ENCODE assay signal across 27 mouse cellular contexts in genomic region chr3:38466880-38467405, GRCm38 (mm10). TPM values are rescaled to one million over a fixed set of nuclear protein-coding genes. Genes with fewer than 3 reads are reported as not detected.
A peak's percentile ranks its signal among the peaks of the same experiment; 100 is the strongest.
DNase-seq lines count a peak whose midpoint lies in the region; ATAC-seq and TF ChIP-seq lines count a peak whose summit lies in the region.
"Had no signal": no experiment of that assay in that cellular context is flagged by ENCODE, and none has a peak within 500 bp of the region (broad histone marks: within the 10 kb centered on the region; RNA-seq: fewer than 3 reads in every experiment).

No protein-coding gene starts in this region.

- no peak overlapping the region for H3K4me2 ChIP-seq in forebrain, postnatal 0 days (ENCODE audit: low read depth)
- H3K4me2 ChIP-seq in forebrain, embryonic 12.5 days: no peak overlapping the region
- H3K4me2 ChIP-seq in lung, embryonic 16.5 days (ENCODE audit: low read depth, low read length): no peak overlapping the region
- no peak overlapping the region for H3K4me2 ChIP-seq in embryonic facial prominence, embryonic 14.5 days (ENCODE audit: low read depth, low read length)
- peak overlapping the region; percentile 46 for H3K4me2 ChIP-seq in myocyte (ENCODE audit: low read depth)
- H3K4me2 ChIP-seq: heart, embryonic 12.5 days; hindbrain, embryonic 15.5 days; intestine, embryonic 15.5 days; limb, embryonic 15.5 days; liver, embryonic 13.5 days; midbrain, embryonic 15.5 days; neural tube, embryonic 12.5 days had no signal

- no peak for TF ChIP-seq POLR2A in myocyte (IDR thresholded peaks at IDR 0.05; ENCODE audit: insufficient read length, low read depth)

- peaks cover 10% of the 10 kb centered on the region for H3K36me3 ChIP-seq in forebrain, postnatal 0 days (ENCODE audit: insufficient read depth)
- peaks cover 15% of the 10 kb centered on the region for H3K36me3 ChIP-seq in forebrain, embryonic 12.5 days (replicated peaks)
- H3K36me3 ChIP-seq in lung, embryonic 16.5 days (ENCODE audit: control insufficient read depth, insufficient read depth, low read length): peaks cover 10% of the 10 kb centered on the region
- peaks cover 37% of the 10 kb centered on the region for H3K36me3 ChIP-seq in embryonic facial prominence, embryonic 14.5 days (ENCODE audit: control insufficient read depth, insufficient read depth, low read length)
- peaks cover 19% of the 10 kb centered on the region for H3K36me3 ChIP-seq in myocyte (ENCODE audit: control insufficient read depth, insufficient read depth)
- H3K36me3 ChIP-seq: intestine, embryonic 15.5 days had no signal

- H3ac ChIP-seq in myocyte (ENCODE audit: control insufficient read depth, insufficient read length): no peak overlapping the region

- H3K4me3 ChIP-seq in forebrain, postnatal 0 days (ENCODE audit: low read depth, low read length): no peak overlapping the region
- H3K4me3 ChIP-seq in forebrain, embryonic 12.5 days (replicated peaks): no peak overlapping the region
- no peak overlapping the region for H3K4me3 ChIP-seq in lung, embryonic 16.5 days (ENCODE audit: low read length)
- H3K4me3 ChIP-seq in embryonic facial prominence, embryonic 14.5 days (ENCODE audit: low read depth, low read length): no peak overlapping the region
- no peak overlapping the region for H3K4me3 ChIP-seq in myocyte
- H3K4me3 ChIP-seq: heart, embryonic 12.5 days; hindbrain, embryonic 15.5 days; intestine, embryonic 15.5 days; limb, embryonic 15.5 days; liver, embryonic 13.5 days; midbrain, embryonic 10.5 days; midbrain, embryonic 15.5 days; neural tube, embryonic 12.5 days had no signal

- no peak overlapping the region for H3K27ac ChIP-seq in forebrain, postnatal 0 days (ENCODE audit: low read depth, low read length)
- H3K27ac ChIP-seq in forebrain, embryonic 12.5 days: no peak overlapping the region
- no peak overlapping the region for H3K27ac ChIP-seq in lung, embryonic 16.5 days (ENCODE audit: low read length)
- no peak overlapping the region for H3K27ac ChIP-seq in embryonic facial prominence, embryonic 14.5 days (replicated peaks; ENCODE audit: low read depth, low read length)
- H3K27ac ChIP-seq: hindbrain, embryonic 15.5 days; intestine, embryonic 15.5 days; limb, embryonic 15.5 days; liver, embryonic 13.5 days; midbrain, embryonic 10.5 days; midbrain, embryonic 15.5 days; neural tube, embryonic 12.5 days had no signal

- TF ChIP-seq CTCF in forebrain, postnatal 0 days (IDR thresholded peaks at IDR 0.05; ENCODE audit: low read depth): no peak

- no peaks in the 10 kb centered on the region for H3K4me1 ChIP-seq in forebrain, postnatal 0 days (ENCODE audit: insufficient read depth)
- H3K4me1 ChIP-seq in forebrain, embryonic 12.5 days: peaks cover 8% of the 10 kb centered on the region; the same call in 1 of the 2 replicates
- peaks cover 5% of the 10 kb centered on the region for H3K4me1 ChIP-seq in lung, embryonic 16.5 days (replicated peaks; ENCODE audit: control insufficient read depth, insufficient read depth, low read length)
- H3K4me1 ChIP-seq in embryonic facial prominence, embryonic 14.5 days (ENCODE audit: control insufficient read depth, insufficient read depth, low read length): no peaks in the 10 kb centered on the region
- H3K4me1 ChIP-seq: liver, embryonic 13.5 days had no signal

- no peaks in the 10 kb centered on the region for H3K27me3 ChIP-seq in forebrain, postnatal 0 days (ENCODE audit: insufficient read depth, low read length)
- no peaks in the 10 kb centered on the region for H3K27me3 ChIP-seq in forebrain, embryonic 12.5 days
- no peaks in the 10 kb centered on the region for H3K27me3 ChIP-seq in lung, embryonic 16.5 days (ENCODE audit: control insufficient read depth, insufficient read depth, low read depth, low read length)
- H3K27me3 ChIP-seq in embryonic facial prominence, embryonic 14.5 days (replicated peaks; ENCODE audit: control insufficient read depth, insufficient read depth, low read length): no peaks in the 10 kb centered on the region
- H3K27me3 ChIP-seq in myocyte (ENCODE audit: control insufficient read depth, insufficient read depth, insufficient read length): no peaks in the 10 kb centered on the region
- H3K27me3 ChIP-seq: heart, embryonic 12.5 days; hindbrain, embryonic 15.5 days; intestine, embryonic 15.5 days; limb, embryonic 15.5 days; liver, embryonic 13.5 days; midbrain, embryonic 15.5 days; neural tube, embryonic 12.5 days had no signal

- peak; percentile 48 for ATAC-seq in forebrain, postnatal 0 days
- no peak for ATAC-seq in forebrain, embryonic 12.5 days (ENCODE audit: low FRiP score)
- ATAC-seq in lung, embryonic 16.5 days (ENCODE audit: low read depth): peak; percentile 41; the same call in 1 of the 2 replicates
- 0 out of 2 replicates have a peak, but pooled peaks have one; percentile 56 for ATAC-seq in embryonic facial prominence, embryonic 14.5 days (ENCODE audit: low read depth)
- ATAC-seq: forebrain, embryonic 14.5 days; midbrain, embryonic 15.5 days had no signal

- no peaks in the 10 kb centered on the region for H3K9me3 ChIP-seq in forebrain, postnatal 0 days (ENCODE audit: low read length)
- no peaks in the 10 kb centered on the region for H3K9me3 ChIP-seq in forebrain, embryonic 12.5 days
- H3K9me3 ChIP-seq in lung, embryonic 16.5 days (ENCODE audit: control insufficient read depth, low read length): no peaks in the 10 kb centered on the region
- H3K9me3 ChIP-seq in embryonic facial prominence, embryonic 14.5 days (ENCODE audit: control insufficient read depth, low read length): no peaks in the 10 kb centered on the region
- H3K9me3 ChIP-seq: heart, embryonic 12.5 days; hindbrain, embryonic 15.5 days; intestine, embryonic 15.5 days; limb, embryonic 15.5 days; liver, embryonic 13.5 days; midbrain, embryonic 10.5 days; midbrain, embryonic 15.5 days; neural tube, embryonic 12.5 days had no signal

- DNase-seq in forebrain, postnatal 0 days: no peak
- no peak for DNase-seq in lung, postnatal 36 days
- peak; percentile 53 for DNase-seq in embryonic facial prominence, embryonic 14.5 days (ENCODE audit: low spot score)
- no peak for DNase-seq in embryo, embryonic 9.5 days (ENCODE audit: extremely low spot score)
- DNase-seq: adrenal gland, postnatal 36 days; cerebellum, adult 2 months; cerebellum, postnatal 14 days; gastrocnemius, postnatal 25 days; heart, adult 18-20 months; heart, postnatal 4 days; kidney, postnatal 25 days; liver, embryonic 13.5 days; lung, adult 2 months; lung, postnatal 14 days; right cerebral cortex, postnatal 4 days; thymus, postnatal 4 days had no signal

- WGBS in forebrain, postnatal 0 days: 78% methylated on average over 8 of the region's 8 CpGs
- WGBS in forebrain, embryonic 12.5 days: 82% methylated on average over 8 of the region's 8 CpGs
- WGBS in lung, embryonic 16.5 days: 81% methylated on average over 8 of the region's 8 CpGs
- 57% methylated on average over 8 of the region's 8 CpGs for WGBS in embryonic facial prominence, embryonic 14.5 days

- peaks cover 88% of the 10 kb centered on the region for H3K79me2 ChIP-seq in myocyte (ENCODE audit: control insufficient read depth, insufficient read depth)

- H3K9ac ChIP-seq in forebrain, postnatal 0 days: no peak overlapping the region
- H3K9ac ChIP-seq in forebrain, embryonic 12.5 days: no peak overlapping the region
- H3K9ac ChIP-seq in lung, embryonic 16.5 days (ENCODE audit: low read length): no peak overlapping the region
- H3K9ac ChIP-seq in embryonic facial prominence, embryonic 14.5 days (ENCODE audit: low read depth, low read length): no peak overlapping the region
- H3K9ac ChIP-seq: heart, embryonic 12.5 days; hindbrain, embryonic 15.5 days; intestine, embryonic 15.5 days; limb, embryonic 15.5 days; liver, embryonic 13.5 days; midbrain, embryonic 15.5 days; neural tube, embryonic 12.5 days had no signal

TF ChIP-seq in myocyte, 11 proteins besides CTCF, POLR2A, EP300 and RAD21:
- TF ChIP-seq MYOD1 (IDR thresholded peaks at IDR 0.05; ENCODE audit: control insufficient read depth in 1 of 3, insufficient read length in 2 of 3, low read depth in 2 of 3) (peak in 2 of 3 experiments; percentile 64 to 79), SRF (IDR thresholded peaks at IDR 0.05; ENCODE audit: control insufficient read depth, insufficient read length, low read depth) (no peak)
TF ChIP-seq in myocyte: peak in this region for 1.

RNA-seq across cellular contexts. Expression of gene Ankrd50, which starts 17.7 kb away (rescaled TPM):
- 50.9 and 69.1 TPM in 2 replicates for total RNA-seq in forebrain, postnatal 0 days (2014; rRNA removed)
- polyA plus RNA-seq in forebrain, postnatal 0 days (2015; fragmentation: Nextera tagmentation; extraction: Ambion mirVana): 12.6 and 13.0 TPM in 2 replicates
- polyA plus RNA-seq in forebrain, embryonic 12.5 days (2016; fragmentation: Nextera tagmentation; extraction: Ambion mirVana): 36.2 and 37.3 TPM in 2 replicates
- polyA plus RNA-seq in lung, embryonic 16.5 days (2015; fragmentation: Nextera tagmentation; extraction: Ambion mirVana): 17.1 and 17.4 TPM in 2 replicates
- 32.1 and 33.6 TPM in 2 replicates for polyA plus RNA-seq in embryonic facial prominence, embryonic 14.5 days (2014; fragmentation: Nextera tagmentation; extraction: Ambion mirVana)
- polyA plus RNA-seq in myocyte (2012; fragmentation: generic; extraction: Trizol): 44.2 TPM
